Mouse (Mus musculus): ENCODE results near the gene Rhof.

Gene Rhof

GRCm38 (mm10) chr5:123149451-123150400 lies 17.2 kb upstream of the Rhof start:
- CTCF ChIA-PET: interaction anchor here (0.5 to 2.6 kb wide), 7 partner anchors 10 to 255 kb away, joined by 3 to 26 read pairs (median 6); partner anchors contain the start of genes Rhof and Tmem120b

- CTCF ChIA-PET: interaction anchor here (1.4 kb wide), 1 partner anchor 9 kb away, joined by 4 read pairs; no protein-coding TSS in a partner anchor
Measured at GRCm38 (mm10) chr5:123148073-123148722, 15.7 kb upstream of the Rhof start.

GRCm38 (mm10) chr5:123147569-123147968 lies 15.1 kb upstream of the Rhof start:
- CTCF ChIA-PET: interaction anchor here (1.4 to 1.8 kb wide), 2 partner anchors 8 to 14 kb away, joined by 4 to 8 read pairs; no protein-coding TSS in a partner anchor

GRCm38 (mm10) chr5:123146357-123146756 lies 13.9 kb upstream of the Rhof start:
- CTCF ChIA-PET: interaction anchor here (1.2 to 2.2 kb wide), 3 partner anchors 10 to 12 kb away, joined by 5 to 10 read pairs (median 8); no protein-coding TSS in a partner anchor

- CTCF ChIA-PET: interaction anchor here (1.2 to 2.2 kb wide), 3 partner anchors 8 to 13 kb away, joined by 5 to 18 read pairs (median 10); no protein-coding TSS in a partner anchor
Measured at GRCm38 (mm10) chr5:123144746-123145590, 12.5 kb upstream of the Rhof start.

GRCm38 (mm10) chr5:123143971-123144745 lies 11.7 kb upstream of the Rhof start:
- CTCF ChIA-PET: interaction anchor here (1.1 to 2.2 kb wide), 3 partner anchors 8 to 11 kb away, joined by 3 to 18 read pairs (median 10); no protein-coding TSS in a partner anchor

GRCm38 (mm10) chr5:123143251-123143970 lies 10.9 kb upstream of the Rhof start:
- CTCF ChIA-PET: interaction anchor here (0.6 to 1.3 kb wide), 6 partner anchors 10 to 76 kb away, joined by 3 to 18 read pairs (median 4); no protein-coding TSS in a partner anchor

- CTCF ChIA-PET: interaction anchor here (0.6 to 1.0 kb wide), 3 partner anchors 14 to 75 kb away, joined by 3 to 4 read pairs (median 3); no protein-coding TSS in a partner anchor
Measured at GRCm38 (mm10) chr5:123142161-123143157, 10.0 kb upstream of the Rhof start, which contains the start of gene Setd1b. Setd1b (plus strand) TSS chr5:123142193.

- CTCF ChIA-PET: interaction anchor here (1.0 to 3.1 kb wide), 2 partner anchors 9 to 13 kb away, joined by 3 to 24 read pairs; no protein-coding TSS in a partner anchor
Measured at GRCm38 (mm10) chr5:123141555-123142160, 9.2 kb upstream of the Rhof start.

- CTCF ChIA-PET: interaction anchor here (1.0 to 3.1 kb wide), 2 partner anchors 10 to 12 kb away, joined by 3 to 24 read pairs; no protein-coding TSS in a partner anchor
Measured at GRCm38 (mm10) chr5:123140694-123141554, 8.4 kb upstream of the Rhof start.

GRCm38 (mm10) chr5:123139722-123140627 lies 7.5 kb upstream of the Rhof start:
- CTCF ChIA-PET: interaction anchor here (0.5 to 3.1 kb wide), 5 partner anchors 8 to 45 kb away, joined by 3 to 24 read pairs (median 7); no protein-coding TSS in a partner anchor

- CTCF ChIA-PET: interaction anchor here (0.6 to 3.1 kb wide), 5 partner anchors 9 to 16 kb away, joined by 3 to 24 read pairs (median 5); no protein-coding TSS in a partner anchor
Measured at GRCm38 (mm10) chr5:123138953-123139721, 6.6 kb upstream of the Rhof start.

GRCm38 (mm10) chr5:123138230-123138911 lies 5.9 kb upstream of the Rhof start:
- CTCF ChIA-PET: interaction anchor here (0.6 to 3.1 kb wide), 4 partner anchors 10 to 84 kb away, joined by 4 to 24 read pairs (median 6); no protein-coding TSS in a partner anchor

- CTCF ChIA-PET: interaction anchor here (0.6 to 0.7 kb wide), 2 partner anchors 12 to 84 kb away, joined by 4 to 6 read pairs; no protein-coding TSS in a partner anchor
Measured at GRCm38 (mm10) chr5:123137910-123138229, 5.4 kb upstream of the Rhof start.

Measured in spleen, embryonic (tissue).